Mouse (Mus musculus) embryonic stem cell, embryonic (primary cell): ENCODE measurements around the gene Abcc4.

Experiments
- CTCF ChIA-PET, 4 experiments: fragments of 300-600 bp in 2 of 4; fragments of 350-600 bp in 2 of 4; sonication (Branson Sonifier 250); formaldehyde crosslinking; loops; one replicate each; lab custom pipeline; 2022; ENCODE audit warnings: inconsistent platforms in 2 of 4; lab: Charles Lee
- POLR2A ChIA-PET, 4 experiments: fragments of 300-600 bp in 2 of 4; fragments of 350-600 bp in 2 of 4; sonication (Branson Sonifier 250); formaldehyde crosslinking; loops; one replicate each; lab custom pipeline; 2022; ENCODE audit warnings: antibody characterized with exemption in 4 of 4, inconsistent platforms in 1 of 4; lab: Charles Lee

Abcc4 gene

GRCm38 (mm10) chr14:118673501-118673900 lies 32.5 kb downstream of the Abcc4 start:
- CTCF ChIA-PET, result interaction anchor here in 1 of 4 experiments (0.7 kb wide), 1 partner anchor 95 kb away, joined by 4 read pairs; no protein-coding TSS in a partner anchor
- POLR2A ChIA-PET, result interaction anchor here (0.6 to 5.8 kb wide), 30 partner anchors 8 to 265 kb away, joined by 3 to 38 read pairs (median 4); no protein-coding TSS in a partner anchor

DNA sequence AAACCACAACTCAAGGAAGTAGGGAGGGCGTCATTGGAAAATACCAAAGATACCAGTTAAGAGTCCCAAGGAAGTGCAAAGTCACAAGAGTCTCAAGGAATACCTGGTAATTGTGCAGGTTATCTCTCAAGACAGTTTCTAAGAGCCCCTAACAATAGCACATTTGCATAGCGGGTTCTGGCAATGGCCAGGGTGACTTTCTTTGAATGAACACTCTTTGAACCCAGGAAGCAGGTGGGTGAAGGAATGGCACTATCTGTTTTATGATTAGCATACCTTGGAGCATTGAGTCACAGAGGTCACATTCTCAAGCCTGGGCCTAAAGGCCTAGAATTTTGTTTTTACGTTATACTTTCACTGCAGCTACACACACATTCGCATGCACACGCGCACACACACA lies 33.1 kb downstream of the Abcc4 start:
- CTCF ChIA-PET, result interaction anchor here in 1 of 4 experiments (0.7 kb wide), 1 partner anchor 95 kb away, joined by 4 read pairs; no protein-coding TSS in a partner anchor
- POLR2A ChIA-PET, result interaction anchor here in 2 of 4 experiments (0.8 to 5.8 kb wide), 24 partner anchors 8 to 40 kb away, joined by 3 to 38 read pairs (median 5); no protein-coding TSS in a partner anchor

DNA sequence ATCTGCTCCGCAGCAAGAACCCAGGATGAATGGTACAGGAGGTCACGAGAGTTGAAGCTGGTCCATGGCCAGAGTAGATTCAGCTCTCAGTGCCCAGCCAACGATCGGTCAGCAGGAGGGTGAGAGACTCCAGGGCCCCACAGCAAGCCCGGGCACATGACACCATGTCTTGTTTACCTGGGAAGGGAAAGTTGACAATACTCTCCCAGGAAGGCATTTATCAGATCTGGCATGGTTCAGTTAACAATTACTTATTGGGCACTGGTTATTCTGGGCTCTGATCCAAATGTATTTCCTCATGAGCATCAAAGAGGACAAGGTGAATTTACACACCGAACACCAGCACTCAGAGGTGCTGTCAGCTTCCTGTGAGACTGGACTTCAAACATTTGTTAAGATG lies 38.5 kb downstream of the Abcc4 start:
- ChIA-PET POLR2A (interaction anchor here in 3 of 4 experiments (0.6 to 1.0 kb wide), 7 partner anchors 9 to 251 kb away, joined by 3 to 4 read pairs (median 3); no protein-coding TSS in a partner anchor), CTCF (interaction anchor here in 1 of 4 experiments (0.6 kb wide), 1 partner anchor 12 kb away, joined by 3 read pairs; no protein-coding TSS in a partner anchor)

GRCm38 (mm10) chr14:118664661-118665060 lies 41.4 kb downstream of the Abcc4 start:
- ChIA-PET CTCF (interaction anchor here in 2 of 4 experiments (0.6 to 1.4 kb wide), 2 partner anchors 103 to 421 kb away, joined by 3 read pairs; no protein-coding TSS in a partner anchor), POLR2A (interaction anchor here in 2 of 4 experiments (0.5 to 1.2 kb wide), 5 partner anchors 9 to 63 kb away, joined by 3 to 8 read pairs (median 3); no protein-coding TSS in a partner anchor)

GRCm38 (mm10) chr14:118662625-118663276 lies 43.3 kb downstream of the Abcc4 start:
- POLR2A ChIA-PET, result interaction anchor here in 2 of 4 experiments (0.7 to 2.9 kb wide), 13 partner anchors 8 to 290 kb away, joined by 3 to 9 read pairs (median 3); no protein-coding TSS in a partner anchor
- CTCF ChIA-PET, result interaction anchor here in 2 of 4 experiments (0.9 to 1.0 kb wide), 2 partner anchors 14 to 141 kb away, joined by 3 read pairs; no protein-coding TSS in a partner anchor

- ChIA-PET POLR2A (interaction anchor here in 2 of 4 experiments (1.1 to 2.9 kb wide), 6 partner anchors 10 to 290 kb away, joined by 3 to 9 read pairs (median 4); no protein-coding TSS in a partner anchor), CTCF (no interaction called here)
These were observed 43.9 kb downstream of the Abcc4 start for GRCm38 (mm10) chr14:118662124-118662523.

- POLR2A ChIA-PET, result interaction anchor here in 1 of 4 experiments (1.0 to 2.5 kb wide), 5 partner anchors 10 to 89 kb away, joined by 3 to 9 read pairs (median 4); no protein-coding TSS in a partner anchor
These were observed 46.8 kb downstream of the Abcc4 start for GRCm38 (mm10) chr14:118659230-118659629.

DNA sequence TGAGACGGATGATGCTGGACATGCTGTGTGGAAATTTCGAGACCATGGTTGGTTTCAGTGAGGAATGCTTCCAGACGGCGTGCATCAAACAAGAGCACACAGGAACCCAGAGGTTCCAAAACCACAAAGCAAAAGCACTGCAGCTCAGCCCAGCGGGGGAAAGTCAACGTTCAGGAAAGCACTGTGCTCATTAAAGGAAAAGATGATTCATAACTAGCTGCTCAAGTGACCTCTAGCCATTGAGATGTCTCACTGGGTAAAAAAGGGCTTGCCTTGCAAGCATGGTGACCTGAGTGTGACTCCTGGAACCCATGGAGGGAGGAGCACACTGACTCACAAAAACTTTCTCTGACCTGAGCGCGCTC lies 47.7 kb downstream of the Abcc4 start:
- CTCF ChIA-PET, result interaction anchor here in 1 of 4 experiments (1.2 kb wide), 1 partner anchor 51 kb away, joined by 3 read pairs; no protein-coding TSS in a partner anchor
- POLR2A ChIA-PET, result interaction anchor here in 2 of 4 experiments (0.9 to 2.5 kb wide), 8 partner anchors 9 to 90 kb away, joined by 3 to 9 read pairs (median 3); no protein-coding TSS in a partner anchor

More at GRCm38 (mm10) chr14:118659230-118659629, 46.8 kb downstream of the Abcc4 start:
- CTCF ChIA-PET, result interaction anchor here in 1 of 4 experiments (0.5 kb wide), 1 partner anchor 48 kb away, joined by 3 read pairs; no protein-coding TSS in a partner anchor

GRCm38 (mm10) chr14:118657673-118658327 lies 48.2 kb downstream of the Abcc4 start:
- POLR2A ChIA-PET, result interaction anchor here in 2 of 4 experiments (0.8 to 2.5 kb wide), 14 partner anchors 9 to 110 kb away, joined by 3 to 9 read pairs (median 3); no protein-coding TSS in a partner anchor

DNA sequence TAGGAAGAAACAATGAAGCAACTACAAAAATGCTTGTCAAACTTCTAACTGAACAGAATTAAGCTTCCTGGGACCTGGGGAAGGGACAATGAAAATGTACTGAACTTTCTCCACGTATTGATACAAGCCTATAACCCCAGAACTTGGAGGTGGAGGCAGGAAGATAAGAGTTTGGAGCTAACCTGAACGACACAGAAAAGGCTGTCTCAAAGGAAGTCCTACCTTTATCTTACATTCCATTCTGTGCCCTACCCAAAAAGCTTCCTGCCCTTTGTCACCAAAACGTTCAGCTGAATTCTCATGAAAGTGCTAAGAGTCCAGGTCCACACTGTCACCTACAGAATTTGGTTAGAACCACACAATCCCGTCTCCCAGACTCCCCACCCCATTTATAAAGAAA lies 48.8 kb downstream of the Abcc4 start:
- ChIA-PET CTCF (interaction anchor here in 2 of 4 experiments (0.6 to 1.2 kb wide), 3 partner anchors 53 to 300 kb away, joined by 3 to 4 read pairs (median 3); no protein-coding TSS in a partner anchor), POLR2A (interaction anchor here in 2 of 4 experiments (0.8 to 2.5 kb wide), 13 partner anchors 10 to 111 kb away, joined by 3 to 9 read pairs (median 3); partner anchors contain the start of gene Abcc4 (in 1 of the 2))

More at GRCm38 (mm10) chr14:118657673-118658327, 48.2 kb downstream of the Abcc4 start:
- CTCF ChIA-PET, result interaction anchor here in 2 of 4 experiments (0.6 to 1.2 kb wide), 3 partner anchors 52 to 299 kb away, joined by 3 to 4 read pairs (median 3); no protein-coding TSS in a partner anchor

DNA sequence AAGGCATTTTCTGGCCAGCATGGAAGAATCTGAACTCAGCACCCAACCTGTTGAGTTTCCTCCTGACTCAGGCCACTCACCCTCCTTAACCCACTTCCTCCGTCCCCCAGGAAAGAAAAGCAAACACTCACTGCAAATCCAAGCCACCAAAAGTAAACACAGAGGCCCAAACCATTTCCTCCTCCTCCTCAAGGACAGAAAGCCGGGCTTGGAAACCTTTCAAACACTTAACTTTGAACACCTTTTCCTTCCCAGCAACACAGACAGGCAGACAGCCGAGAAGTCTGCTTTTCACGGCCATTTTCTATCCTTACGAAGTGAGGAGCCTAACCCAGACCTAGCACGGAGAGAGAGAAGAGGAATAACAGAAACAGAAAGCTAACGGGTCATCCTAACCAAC lies 50.0 kb downstream of the Abcc4 start:
- ChIA-PET CTCF (interaction anchor here in 1 of 4 experiments (0.6 kb wide), 1 partner anchor 612 kb away, joined by 3 read pairs; no protein-coding TSS in a partner anchor), POLR2A (interaction anchor here in 2 of 4 experiments (1.0 to 1.7 kb wide), 2 partner anchors 11 to 15 kb away, joined by 3 to 4 read pairs; no protein-coding TSS in a partner anchor)

DNA sequence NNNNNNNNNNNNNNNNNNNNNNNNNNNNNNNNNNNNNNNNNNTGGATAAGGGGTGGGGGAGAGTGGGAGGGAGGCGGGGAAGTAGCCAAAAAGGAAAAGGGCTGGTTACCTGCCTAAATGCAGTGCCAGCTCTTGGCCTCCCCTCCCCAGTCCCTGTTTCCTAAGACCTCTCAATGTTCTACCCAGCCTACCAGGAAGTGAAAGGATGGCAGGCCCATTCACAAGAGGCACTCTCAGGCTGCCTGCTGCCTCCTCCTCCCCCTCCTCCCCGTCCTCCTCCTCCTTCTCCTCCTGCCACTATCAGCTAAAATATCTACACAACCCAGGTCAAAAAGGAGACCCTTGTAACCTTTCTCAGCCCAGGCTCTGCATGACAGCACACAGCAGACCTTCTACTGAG lies 51.1 kb downstream of the Abcc4 start:
- POLR2A ChIA-PET, result interaction anchor here in 2 of 4 experiments (0.7 to 2.6 kb wide), 6 partner anchors 9 to 58 kb away, joined by 3 to 8 read pairs (median 4); no protein-coding TSS in a partner anchor
- CTCF ChIA-PET, result interaction anchor here in 2 of 4 experiments (0.6 to 0.7 kb wide), 2 partner anchors 12 to 248 kb away, joined by 3 to 14 read pairs; no protein-coding TSS in a partner anchor

- ChIA-PET POLR2A (interaction anchor here in 1 of 4 experiments (0.9 kb wide), 1 partner anchor 58 kb away, joined by 3 read pairs; no protein-coding TSS in a partner anchor), CTCF (no interaction called here)
These were observed 54.1 kb downstream of the Abcc4 start for GRCm38 (mm10) chr14:118651704-118652439.

- CTCF ChIA-PET, result interaction anchor here in 1 of 4 experiments (1.6 kb wide), 1 partner anchor 14 kb away, joined by 3 read pairs; no protein-coding TSS in a partner anchor
- POLR2A ChIA-PET, result interaction anchor here in 3 of 4 experiments (0.6 to 1.1 kb wide), 4 partner anchors 10 to 160 kb away, joined by 3 to 4 read pairs (median 3); no protein-coding TSS in a partner anchor
These were observed 56.1 kb downstream of the Abcc4 start for GRCm38 (mm10) chr14:118649895-118650256.

DNA sequence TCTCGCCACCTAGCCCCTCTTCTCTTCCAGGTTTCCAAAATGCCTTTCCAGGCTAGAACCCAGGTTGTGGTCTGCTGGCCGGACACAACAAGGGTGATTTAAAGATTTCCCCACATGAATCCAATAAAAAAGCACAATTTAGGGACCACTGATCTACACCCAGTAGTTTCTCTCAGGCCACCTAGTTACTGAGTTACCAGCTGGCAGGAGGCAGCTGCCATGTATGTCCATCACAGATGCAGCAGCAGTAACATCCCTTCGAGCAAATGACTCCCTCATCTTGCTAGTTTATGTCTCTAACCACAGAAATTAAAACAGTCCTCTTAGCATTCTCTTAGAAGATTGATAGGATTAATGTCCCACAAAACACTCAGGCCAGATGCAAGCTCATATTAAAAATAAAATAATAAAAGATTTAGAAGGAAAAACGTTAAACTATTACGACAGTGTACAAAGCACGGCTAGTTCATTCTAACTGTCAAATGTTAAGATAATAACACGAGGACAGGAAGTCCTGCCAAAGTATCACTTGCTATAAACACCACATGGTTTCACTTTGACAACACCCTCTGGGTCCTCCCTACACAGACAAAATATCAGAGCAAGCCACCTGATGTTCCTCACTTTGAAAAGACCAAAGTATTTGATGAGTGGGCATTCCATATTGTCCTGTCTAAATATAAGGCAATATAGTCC lies 56.7 kb downstream of the Abcc4 start:
- ChIA-PET CTCF (interaction anchor here in 1 of 4 experiments (1.6 kb wide), 1 partner anchor 14 kb away, joined by 3 read pairs; no protein-coding TSS in a partner anchor), POLR2A (interaction anchor here in 2 of 4 experiments (0.7 to 1.5 kb wide), 6 partner anchors 9 to 60 kb away, joined by 3 to 4 read pairs (median 3); no protein-coding TSS in a partner anchor)
